In genomic region chr3:69002781-69003180, GRCm38 (mm10) we compare ENCODE assay signal across 21 mouse cellular contexts. TPM values are rescaled to one million over a fixed set of nuclear protein-coding genes. Genes with fewer than 3 reads are reported as not detected.
DNase-seq lines count a peak whose midpoint lies in the region; ATAC-seq and TF ChIP-seq lines count a peak whose summit lies in the region.
"Had no signal": no experiment of that assay in that cellular context is flagged by ENCODE, and none has a peak within 500 bp of the region (broad histone marks: within the 10 kb centered on the region; RNA-seq: fewer than 3 reads in every experiment).

No protein-coding gene starts in this region.

- TF ChIP-seq EP300 in lung, postnatal 0 days (IDR thresholded peaks at IDR 0.05), result no peak
- no peak for TF ChIP-seq EP300 in liver, postnatal 0 days (IDR thresholded peaks at IDR 0.05; ENCODE audit: low read depth)

- no peaks in the 10 kb centered on the region for H3K36me3 ChIP-seq in forebrain, postnatal 0 days (ENCODE audit: insufficient read depth)
- H3K36me3 ChIP-seq in forebrain, embryonic 12.5 days (replicated peaks), result no peaks in the 10 kb centered on the region
- H3K36me3 ChIP-seq in lung, postnatal 0 days (ENCODE audit: insufficient read depth, low read length), result no peaks in the 10 kb centered on the region
- H3K36me3 ChIP-seq in liver, postnatal 0 days (replicated peaks; ENCODE audit: insufficient read depth, low read length), result no peaks in the 10 kb centered on the region
- H3K36me3 ChIP-seq: heart, embryonic 12.5 days; hindbrain, embryonic 15.5 days; limb, embryonic 15.5 days; midbrain, embryonic 13.5 days had no signal

- intact Hi-C loops in left cerebral cortex, postnatal 36 days (cut with DNase I), result no loop called here

- H3K27me3 ChIP-seq in forebrain, postnatal 0 days (ENCODE audit: insufficient read depth, low read length), result no peaks in the 10 kb centered on the region
- no peaks in the 10 kb centered on the region for H3K27me3 ChIP-seq in forebrain, embryonic 12.5 days
- no peaks in the 10 kb centered on the region for H3K27me3 ChIP-seq in lung, postnatal 0 days (replicated peaks; ENCODE audit: insufficient read depth, low read length)
- no peaks in the 10 kb centered on the region for H3K27me3 ChIP-seq in liver, postnatal 0 days (ENCODE audit: insufficient read depth, low read length)
- H3K27me3 ChIP-seq: heart, embryonic 12.5 days; hindbrain, embryonic 15.5 days; limb, embryonic 15.5 days; midbrain, embryonic 13.5 days had no signal

- no peak overlapping the region for H3K4me3 ChIP-seq in forebrain, postnatal 0 days (ENCODE audit: low read depth, low read length)
- no peak overlapping the region for H3K4me3 ChIP-seq in forebrain, embryonic 12.5 days (replicated peaks)
- no peak overlapping the region for H3K4me3 ChIP-seq in lung, postnatal 0 days (ENCODE audit: low read depth, low read length)
- peak overlapping the region; percentile 100; the same call in 1 of the 2 replicates for H3K4me3 ChIP-seq in liver, postnatal 0 days (ENCODE audit: low read depth, low read length)
- H3K4me3 ChIP-seq: heart, embryonic 12.5 days; hindbrain, embryonic 15.5 days had no signal

- H3K4me1 ChIP-seq in forebrain, postnatal 0 days (ENCODE audit: insufficient read depth), result peaks cover 9% of the 10 kb centered on the region; the same call in 1 of the 2 replicates
- H3K4me1 ChIP-seq in forebrain, embryonic 12.5 days, result peaks cover 19% of the 10 kb centered on the region
- H3K4me1 ChIP-seq in lung, postnatal 0 days (ENCODE audit: insufficient read depth, low read depth, low read length), result peaks cover 7% of the 10 kb centered on the region; the same call in 1 of the 2 replicates
- no peaks in the 10 kb centered on the region for H3K4me1 ChIP-seq in liver, postnatal 0 days (ENCODE audit: insufficient read depth)

- 91% methylated on average over 4 of the region's 4 CpGs for WGBS in forebrain, postnatal 0 days
- WGBS in forebrain, embryonic 12.5 days, result 85% methylated on average over 4 of the region's 4 CpGs
- 88% methylated on average over 4 of the region's 4 CpGs for WGBS in lung, postnatal 0 days
- WGBS in liver, postnatal 0 days (ENCODE audit: insufficient replicate concordance), result 89% methylated on average over 4 of the region's 4 CpGs

- TF ChIP-seq CTCF in forebrain, postnatal 0 days (IDR thresholded peaks at IDR 0.05; ENCODE audit: low read depth), result 0 out of 2 replicates have a peak, but pooled peaks have one; percentile 23
- TF ChIP-seq CTCF in lung, postnatal 0 days (IDR thresholded peaks at IDR 0.05), result peak; percentile 29
- peak; percentile 42 for TF ChIP-seq CTCF in liver, postnatal 0 days (IDR thresholded peaks at IDR 0.05; ENCODE audit: low read depth)

- DNase-seq in forebrain, postnatal 0 days, result no peak
- DNase-seq in lung, postnatal 0 days (ENCODE audit: low spot score), result no peak
- no peak for DNase-seq in lung, postnatal 10 days
- DNase-seq in R1 (ENCODE audit: low read depth, low spot score), result peak; percentile 49
- DNase-seq in liver, postnatal 0 days, result no peak
- no peak for DNase-seq in left cerebral cortex, postnatal 36 days (ENCODE audit: low spot score in 2 of 2)
- no peak for DNase-seq in thymus, postnatal 10 days (ENCODE audit: low spot score in 2 of 2)
- DNase-seq: adrenal gland, postnatal 14 days; B cell, adult 2 months; embryo, embryonic 11 days; kidney, adult 2 months; kidney, postnatal 25 days; lung, postnatal 4 days; spleen, adult 18-20 months; thymus, postnatal 14 days had no signal

- H3K9me3 ChIP-seq in forebrain, postnatal 0 days (ENCODE audit: low read length), result no peaks in the 10 kb centered on the region
- H3K9me3 ChIP-seq in forebrain, embryonic 12.5 days, result no peaks in the 10 kb centered on the region
- no peaks in the 10 kb centered on the region for H3K9me3 ChIP-seq in lung, postnatal 0 days (ENCODE audit: low read length)
- no peaks in the 10 kb centered on the region for H3K9me3 ChIP-seq in liver, postnatal 0 days (ENCODE audit: low read length)
- H3K9me3 ChIP-seq: heart, embryonic 12.5 days; hindbrain, embryonic 15.5 days; limb, embryonic 15.5 days; midbrain, embryonic 13.5 days had no signal

- H3K4me2 ChIP-seq in forebrain, postnatal 0 days (ENCODE audit: low read depth), result no peak overlapping the region
- no peak overlapping the region for H3K4me2 ChIP-seq in forebrain, embryonic 12.5 days
- H3K4me2 ChIP-seq in lung, postnatal 0 days (replicated peaks; ENCODE audit: low read depth, low read length), result no peak overlapping the region
- no peak overlapping the region for H3K4me2 ChIP-seq in liver, postnatal 0 days (ENCODE audit: low read depth, low read length)
- H3K4me2 ChIP-seq: heart, embryonic 12.5 days; limb, embryonic 15.5 days had no signal

- H3K27ac ChIP-seq in forebrain, postnatal 0 days (ENCODE audit: low read depth, low read length), result no peak overlapping the region
- no peak overlapping the region for H3K27ac ChIP-seq in forebrain, embryonic 12.5 days
- no peak overlapping the region for H3K27ac ChIP-seq in lung, postnatal 0 days (ENCODE audit: low read length)
- no peak overlapping the region for H3K27ac ChIP-seq in liver, postnatal 0 days (ENCODE audit: low read depth)
- H3K27ac ChIP-seq: hindbrain, embryonic 15.5 days; limb, embryonic 15.5 days; midbrain, embryonic 13.5 days had no signal

- H3K9ac ChIP-seq in forebrain, postnatal 0 days, result no peak overlapping the region
- H3K9ac ChIP-seq in forebrain, embryonic 12.5 days, result no peak overlapping the region
- H3K9ac ChIP-seq in lung, postnatal 0 days (replicated peaks; ENCODE audit: low read depth), result no peak overlapping the region
- no peak overlapping the region for H3K9ac ChIP-seq in liver, postnatal 0 days (replicated peaks)
- H3K9ac ChIP-seq: heart, embryonic 12.5 days; hindbrain, embryonic 15.5 days; limb, embryonic 15.5 days; midbrain, embryonic 13.5 days had no signal

- ATAC-seq in forebrain, postnatal 0 days, result no peak
- no peak for ATAC-seq in forebrain, embryonic 12.5 days (ENCODE audit: low FRiP score)
- ATAC-seq in lung, postnatal 0 days, result no peak
- ATAC-seq in liver, postnatal 0 days, result no peak
- ATAC-seq: forebrain, embryonic 16.5 days; midbrain, embryonic 13.5 days had no signal

RNA-seq across cellular contexts. Expression of gene Ift80, which starts 1.6 kb away (rescaled TPM):
- 8.9 and 9.2 TPM in 2 replicates for total RNA-seq in forebrain, postnatal 0 days (2014; rRNA removed)
- polyA plus RNA-seq in forebrain, postnatal 0 days (2015; fragmentation: Nextera tagmentation; extraction: Ambion mirVana), result 2.6 and 3.8 TPM in 2 replicates
- polyA plus RNA-seq in forebrain, embryonic 12.5 days (2016; fragmentation: Nextera tagmentation; extraction: Ambion mirVana), result 17.6 and 18.7 TPM in 2 replicates
- polyA plus RNA-seq in lung, postnatal 0 days (2015; fragmentation: Nextera tagmentation; extraction: Ambion mirVana), result 5.9 and 8.9 TPM in 2 replicates
- polyA plus RNA-seq in liver, postnatal 0 days (2015; fragmentation: Nextera tagmentation; extraction: Ambion mirVana), result 2.8 and 3.2 TPM in 2 replicates
- 10 to 100 TPM; 22.5 to 23.6 TPM for total RNA-seq in left cerebral cortex, postnatal 36 days (2021)

RNA-seq across cellular contexts. Expression of gene Smc4, which starts 1.8 kb away (rescaled TPM):
- total RNA-seq in forebrain, postnatal 0 days (2014; rRNA removed), result 16.4 and 21.1 TPM in 2 replicates
- 19.4 and 30.2 TPM in 2 replicates for polyA plus RNA-seq in forebrain, postnatal 0 days (2015; fragmentation: Nextera tagmentation; extraction: Ambion mirVana)
- polyA plus RNA-seq in forebrain, embryonic 12.5 days (2016; fragmentation: Nextera tagmentation; extraction: Ambion mirVana), result 200 and 232 TPM in 2 replicates
- 74.2 and 86.6 TPM in 2 replicates for polyA plus RNA-seq in lung, postnatal 0 days (2015; fragmentation: Nextera tagmentation; extraction: Ambion mirVana)
- polyA plus RNA-seq in liver, postnatal 0 days (2015; fragmentation: Nextera tagmentation; extraction: Ambion mirVana), result 86.5 and 88.3 TPM in 2 replicates
- 1 to 10 TPM; 5.1 to 6.1 TPM for total RNA-seq in left cerebral cortex, postnatal 36 days (2021)

RNA-seq across cellular contexts. Expression of gene Trim59, which starts 41.8 kb away (rescaled TPM):
- total RNA-seq in forebrain, postnatal 0 days (2014; rRNA removed), result 8.0 and 8.6 TPM in 2 replicates
- 21.3 and 22.1 TPM in 2 replicates for polyA plus RNA-seq in forebrain, postnatal 0 days (2015; fragmentation: Nextera tagmentation; extraction: Ambion mirVana)
- polyA plus RNA-seq in forebrain, embryonic 12.5 days (2016; fragmentation: Nextera tagmentation; extraction: Ambion mirVana), result 183 and 189 TPM in 2 replicates
- polyA plus RNA-seq in lung, postnatal 0 days (2015; fragmentation: Nextera tagmentation; extraction: Ambion mirVana), result 11.1 TPM in 2 replicates
- polyA plus RNA-seq in liver, postnatal 0 days (2015; fragmentation: Nextera tagmentation; extraction: Ambion mirVana), result 47.8 and 53.8 TPM in 2 replicates
- 10 to 100 TPM; 10.3 to 10.4 TPM for total RNA-seq in left cerebral cortex, postnatal 36 days (2021)
